Mouse (Mus musculus) kidney, adult 8-10 months (tissue): ENCODE measurements around the gene Axl.
"Not testable (repeated sequence)": the region's sequence is repeated elsewhere in the genome, so short reads cannot be mapped to it uniquely, and the experiment has no call there.

Experiments used
- DNase-seq, 2 experiments: peaks; one replicate each; pipeline ENCODE4 v3.0.0; 2022

The Axl gene

GRCm38 (mm10) chr7:25792966-25793365, 4.5 kb upstream of the Axl start:
- DNase-seq: not testable (repeated sequence)

GRCm38 (mm10) chr7:25790615-25791014, 2.1 kb upstream of the Axl start:
- DNase-seq: no peak

DNA sequence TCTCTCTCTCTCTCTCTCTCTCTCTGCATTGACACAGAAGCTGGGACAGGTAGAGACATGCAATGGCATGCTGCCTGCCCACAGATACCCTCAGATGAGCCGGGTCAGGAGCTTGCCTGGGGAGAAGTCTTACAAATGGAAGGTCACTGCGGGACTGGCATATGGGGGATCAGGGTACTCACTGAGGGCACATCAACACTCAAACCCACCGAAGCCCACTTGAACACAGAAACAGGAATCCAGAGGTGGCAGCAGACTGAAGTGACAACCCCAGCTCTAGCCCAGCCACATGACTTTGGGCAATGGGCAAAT, 580 bp upstream of the Axl start:
- no peak for DNase-seq

DNA sequence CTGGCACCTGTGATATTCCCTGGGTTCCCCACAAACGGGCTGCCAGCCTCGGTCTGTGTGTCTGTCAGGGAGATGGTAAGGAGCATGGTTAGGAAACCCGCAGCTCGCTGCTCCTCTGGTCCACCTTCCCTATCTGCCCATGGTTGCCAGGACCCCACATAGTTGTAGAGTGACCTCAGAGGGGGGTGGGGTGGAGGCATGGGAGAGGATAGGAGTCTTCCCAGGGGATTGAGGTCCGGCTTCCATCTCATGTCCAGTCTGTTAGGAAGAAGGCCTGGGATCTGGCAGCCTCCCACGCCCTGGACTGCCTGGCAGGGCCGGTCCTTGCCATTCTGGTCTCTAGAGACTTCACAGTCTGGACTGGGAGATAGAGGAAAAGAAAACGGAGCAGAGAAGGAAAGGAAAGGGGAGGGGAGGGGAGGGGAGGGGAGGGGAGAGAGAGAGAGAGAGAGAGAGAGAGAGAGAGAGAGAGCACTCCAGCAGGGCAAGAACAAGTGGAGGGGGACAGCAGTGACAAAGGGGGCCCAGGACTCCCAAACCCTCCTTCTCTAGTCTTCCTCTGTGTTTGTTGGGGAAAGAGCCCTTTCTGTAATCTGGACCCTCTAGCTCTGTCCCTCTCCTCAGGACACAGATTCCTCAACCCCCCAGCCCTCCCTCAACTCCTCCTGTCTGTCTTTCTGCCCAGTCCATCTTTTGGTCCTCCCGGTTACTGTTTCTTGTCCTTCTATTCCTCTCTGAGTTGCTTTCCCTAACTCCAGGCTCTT, 867 bp downstream of the Axl start:
- no peak for DNase-seq

GRCm38 (mm10) chr7:25786974-25787373, 1.5 kb downstream of the Axl start:
- DNase-seq: no peak

GRCm38 (mm10) chr7:25785752-25786151, 2.8 kb downstream of the Axl start:
- DNase-seq: no peak

DNA sequence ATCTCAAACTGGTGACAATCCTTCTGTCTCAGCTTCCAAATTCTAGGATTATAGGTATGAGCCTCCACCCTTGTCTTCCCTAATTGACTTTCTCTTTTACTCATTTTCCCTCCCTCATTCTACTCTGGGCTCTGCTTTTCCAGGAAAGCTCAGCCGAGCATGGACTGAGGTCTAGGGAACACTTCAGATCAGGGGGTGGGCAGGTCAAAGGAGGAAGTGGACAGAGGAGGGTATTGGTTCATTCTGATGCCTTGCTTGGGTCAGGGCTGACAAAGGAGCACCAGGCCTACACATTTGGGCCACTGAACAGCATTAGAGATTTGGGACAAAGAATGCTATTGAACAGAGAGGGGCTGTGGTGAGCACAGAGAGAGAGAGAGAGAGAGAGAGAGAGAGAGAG, 3.7 kb downstream of the Axl start:
- no peak for DNase-seq

- DNase-seq: no peak
Observed at GRCm38 (mm10) chr7:25783746-25784145, 4.8 kb downstream of the Axl start.

DNA sequence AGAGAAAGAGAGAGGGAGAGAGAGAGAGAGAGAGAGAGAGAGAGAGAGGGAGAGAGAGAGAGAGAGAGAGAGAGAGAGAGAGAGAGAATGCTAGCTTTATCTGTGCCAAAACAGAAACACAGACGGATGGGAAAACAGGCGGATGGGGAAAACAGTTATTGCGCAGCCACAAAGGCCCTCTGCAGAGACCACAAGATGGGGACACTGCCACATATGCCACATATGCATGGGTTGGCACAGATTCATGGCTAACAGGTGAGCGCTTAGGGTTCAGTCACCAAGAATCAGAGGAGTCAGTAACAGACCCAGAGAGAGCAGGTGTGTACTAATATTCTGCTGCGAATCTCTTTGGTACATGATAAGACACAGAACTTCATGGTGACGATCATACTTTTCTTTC, 5.8 kb downstream of the Axl start:
- no peak for DNase-seq

GRCm38 (mm10) chr7:25781937-25782610, 6.4 kb downstream of the Axl start:
- no peak for DNase-seq

DNA sequence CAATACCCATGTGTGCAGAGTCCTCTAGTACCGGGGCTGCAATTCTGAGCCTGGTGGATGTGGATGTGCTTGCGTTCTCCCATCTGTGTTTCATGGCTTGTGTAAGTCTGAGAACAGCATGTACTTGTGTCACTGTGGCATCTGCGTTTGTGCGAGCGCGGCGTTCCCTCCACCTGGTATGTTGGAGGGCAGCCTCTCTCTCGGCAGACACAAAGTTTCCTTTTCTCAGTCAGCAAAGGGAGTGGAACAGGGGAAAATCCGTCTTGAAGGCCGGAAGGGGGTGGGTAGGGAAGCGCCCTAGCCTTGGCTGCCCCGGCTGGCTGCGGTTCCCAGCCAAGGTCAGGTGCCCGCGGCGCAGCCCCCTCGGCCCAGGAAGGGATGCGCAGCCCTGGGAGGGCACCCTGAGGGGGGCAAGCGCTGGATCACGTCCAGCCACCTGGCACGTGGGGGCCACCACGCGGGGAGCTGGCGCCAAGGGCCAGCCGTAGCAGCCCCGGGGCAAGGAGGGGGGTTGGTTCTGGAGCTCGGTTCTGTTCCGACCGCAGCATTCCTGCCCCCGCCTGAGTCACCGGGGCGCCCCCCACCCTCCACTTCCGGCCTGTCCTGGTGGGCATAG, 7.1 kb downstream of the Axl start:
- DNase-seq: no peak

DNA sequence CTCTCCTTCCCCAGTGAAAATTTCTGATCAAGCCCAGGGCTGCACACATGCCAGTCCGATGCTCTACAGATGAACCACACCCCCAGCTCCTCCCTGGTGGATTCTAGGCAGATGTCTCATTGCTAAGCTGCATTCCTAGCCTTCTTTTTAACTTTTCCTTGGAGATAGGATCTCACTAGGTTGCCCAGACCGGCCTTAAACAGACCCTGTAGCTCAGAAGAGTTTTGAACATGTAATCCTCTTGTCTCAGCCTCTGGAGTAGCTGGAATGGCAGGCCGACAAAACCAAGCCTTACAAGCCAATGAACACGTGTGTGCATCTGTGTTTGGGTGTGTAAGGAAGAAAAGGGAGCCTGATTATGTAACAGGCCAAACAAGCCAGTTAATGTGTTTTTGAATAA, 7.8 kb downstream of the Axl start:
- no peak for DNase-seq

DNA sequence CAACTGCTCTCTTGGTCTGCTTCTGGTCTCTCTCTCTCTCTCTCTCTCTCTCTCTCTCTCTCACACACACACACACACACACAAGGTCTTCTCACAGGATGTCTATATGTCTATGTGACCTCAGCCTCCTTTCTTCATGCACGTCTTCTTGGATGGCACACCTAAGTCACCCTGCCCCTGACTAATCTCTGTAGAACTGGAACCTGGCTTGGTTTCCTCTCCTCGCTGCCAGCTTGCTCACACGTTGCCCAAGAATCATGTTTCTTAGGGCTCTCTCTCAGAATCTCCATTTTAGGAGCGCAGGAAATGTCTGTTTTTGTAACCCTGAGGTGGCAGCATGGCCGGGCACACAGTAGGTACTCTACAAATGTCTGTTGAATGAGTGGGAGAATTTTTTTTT, 8.5 kb downstream of the Axl start:
- DNase-seq: no peak

- no peak for DNase-seq
Observed at GRCm38 (mm10) chr7:25768229-25768628, 20.3 kb downstream of the Axl start.

DNA sequence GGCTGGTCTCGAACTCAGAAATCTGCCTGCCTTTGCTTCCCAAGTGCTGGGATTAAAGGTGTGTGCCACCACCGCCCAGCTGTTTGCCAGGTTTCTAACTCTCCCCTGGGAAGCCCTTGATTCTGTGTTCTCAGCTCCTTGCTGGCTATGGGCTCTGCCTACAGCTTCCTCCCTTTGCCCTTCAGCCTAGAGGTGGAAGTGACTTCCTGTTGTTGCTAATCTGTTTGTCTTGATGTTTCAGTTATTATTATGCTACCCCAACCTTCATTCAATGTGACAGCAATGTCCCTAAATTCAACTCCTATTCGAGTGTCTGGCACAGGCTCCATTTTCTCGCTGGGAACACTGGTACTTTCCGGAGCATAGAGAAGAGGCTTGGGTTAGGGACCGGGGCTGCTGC, 22.4 kb downstream of the Axl start:
- no peak for DNase-seq

DNA sequence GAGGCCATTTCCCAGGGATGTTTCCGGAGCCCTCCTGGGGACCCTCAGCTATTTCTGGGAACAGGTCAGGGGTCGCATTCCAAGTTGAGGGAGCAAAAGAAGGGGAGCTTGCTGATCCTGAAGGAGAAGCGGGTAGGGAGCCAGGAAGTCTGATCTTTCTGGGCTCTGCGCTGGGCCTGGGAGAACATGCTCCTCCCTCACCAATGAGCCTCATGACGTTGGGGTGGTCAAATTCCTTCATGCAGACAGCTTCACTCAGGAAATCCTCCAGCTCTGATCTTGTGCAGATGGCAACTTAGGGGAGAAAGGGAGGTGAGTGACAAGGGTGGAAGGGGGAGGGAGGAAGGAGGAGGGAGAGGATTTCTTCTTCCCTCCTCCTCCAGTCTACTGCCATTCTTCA, 24.3 kb downstream of the Axl start:
- peak in 1 of 2 experiments; percentile 26 for DNase-seq

DNA sequence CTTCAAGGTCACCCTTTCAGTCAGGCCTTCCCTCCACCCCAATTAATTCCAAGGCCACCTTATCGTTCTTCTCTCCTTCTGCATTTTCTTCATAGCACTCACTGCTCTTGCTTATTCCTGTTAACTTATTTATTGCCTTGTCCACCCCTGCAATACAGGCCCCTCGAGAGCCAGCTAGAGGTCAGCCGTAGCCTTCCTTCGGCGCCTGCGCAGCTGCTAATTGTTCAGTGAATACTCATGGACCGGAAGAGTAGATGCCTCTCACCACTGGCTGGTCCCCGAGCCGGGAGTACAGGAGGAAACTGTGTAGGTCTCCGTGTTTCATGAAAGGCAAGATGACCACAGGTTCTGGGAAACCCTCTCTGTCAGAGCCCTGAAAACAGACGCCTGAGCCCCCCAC, 24.8 kb downstream of the Axl start:
- DNase-seq: no peak

- DNase-seq: no peak
Observed at GRCm38 (mm10) chr7:25761354-25761753, 27.2 kb downstream of the Axl start.

DNA sequence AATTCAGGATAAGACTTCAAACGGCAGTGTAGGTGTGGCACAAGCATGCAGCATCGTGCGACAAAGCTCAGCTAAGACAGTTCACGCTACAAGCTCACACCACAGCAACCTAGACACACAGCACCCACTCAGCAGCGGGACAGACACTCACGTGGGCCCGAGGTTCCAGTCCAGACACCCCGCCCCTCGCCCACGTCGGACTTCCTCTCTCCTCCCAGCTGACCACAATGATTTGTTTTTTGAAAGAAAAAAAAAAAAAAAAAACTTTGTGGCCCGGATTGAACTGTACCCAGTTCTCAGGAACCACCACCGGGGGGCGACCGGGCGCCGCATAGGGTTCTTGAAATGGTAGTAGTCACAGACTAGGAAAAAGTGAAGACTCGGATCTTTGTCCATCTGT, 32.5 kb downstream of the Axl start:
- peak; percentile 92 to 93 for DNase-seq

DNA sequence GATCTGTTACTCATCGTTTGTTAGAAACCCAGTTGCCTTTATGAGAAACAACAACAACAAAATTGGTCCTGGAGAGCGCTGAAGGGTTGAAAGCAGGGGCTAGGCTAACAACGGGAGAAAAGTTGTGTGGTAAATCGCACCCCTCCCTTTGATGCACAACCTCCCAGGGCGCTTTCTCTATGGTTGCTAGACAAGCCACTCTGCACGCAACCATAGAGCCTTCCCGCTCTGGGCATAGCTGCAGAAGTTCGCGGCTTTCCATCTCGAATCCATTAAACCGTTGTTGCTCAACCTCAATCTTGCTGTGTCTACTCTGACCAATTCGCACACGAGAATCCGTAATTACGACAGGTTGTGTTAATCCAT, 33.1 kb downstream of the Axl start:
- DNase-seq: no peak

DNA sequence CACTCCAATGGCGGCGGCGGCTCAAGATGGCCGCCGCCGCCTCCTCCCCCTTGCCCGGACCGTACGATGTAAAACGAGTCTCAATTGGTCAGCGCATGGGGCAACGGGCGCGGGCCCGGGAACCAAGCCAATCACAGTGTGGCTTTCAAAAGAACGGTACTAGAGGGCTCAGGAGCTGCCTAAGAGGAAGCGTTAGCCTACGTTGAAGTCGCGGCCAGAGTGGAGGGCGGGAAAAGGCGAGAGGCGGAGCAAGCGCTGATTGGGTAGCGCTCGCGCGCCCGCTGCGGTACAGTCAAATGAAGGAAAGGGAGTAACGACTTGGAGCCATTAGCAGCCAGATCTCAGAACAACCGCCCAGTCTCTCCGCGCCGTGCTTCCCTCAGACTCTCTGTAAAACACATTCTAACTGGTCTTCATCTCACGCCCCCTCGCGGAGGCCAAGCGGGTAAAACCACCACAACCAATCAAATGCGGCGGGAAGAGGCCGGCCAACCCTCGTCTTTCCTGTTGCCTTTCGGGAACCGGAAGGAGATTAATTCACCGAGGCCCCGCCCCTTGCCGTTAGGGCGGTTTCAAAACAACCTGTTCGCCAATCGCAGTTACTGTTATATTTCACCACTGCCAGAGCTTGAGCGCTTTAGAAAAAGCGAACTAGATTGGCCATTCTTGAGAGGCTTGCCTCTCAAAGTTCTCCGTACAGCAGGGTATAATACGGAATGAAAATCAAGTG, 33.6 kb downstream of the Axl start, which contains the start of gene Hnrnpul1:
Gene Hnrnpul1, minus strand, starts transcription at position 20 of the 730 bp plus-strand sequence.
- peak; percentile 99 for DNase-seq

DNA sequence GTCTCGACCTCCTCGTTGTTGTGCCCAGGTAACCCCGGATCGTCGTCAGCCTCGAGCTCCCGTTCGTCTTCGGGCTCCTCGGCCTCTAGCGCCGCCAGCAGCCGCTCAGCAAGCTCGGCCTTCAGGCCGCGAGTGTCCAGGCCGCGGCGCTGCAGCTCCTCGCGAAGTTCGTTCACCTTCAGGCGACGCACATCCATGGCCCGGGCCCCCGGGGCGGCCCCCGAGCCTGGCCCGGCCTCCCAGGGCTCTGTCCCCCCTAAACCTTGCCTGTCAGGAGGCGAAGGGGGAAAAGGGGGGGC, 34.1 kb downstream of the Axl start:
- DNase-seq: no peak

DNA sequence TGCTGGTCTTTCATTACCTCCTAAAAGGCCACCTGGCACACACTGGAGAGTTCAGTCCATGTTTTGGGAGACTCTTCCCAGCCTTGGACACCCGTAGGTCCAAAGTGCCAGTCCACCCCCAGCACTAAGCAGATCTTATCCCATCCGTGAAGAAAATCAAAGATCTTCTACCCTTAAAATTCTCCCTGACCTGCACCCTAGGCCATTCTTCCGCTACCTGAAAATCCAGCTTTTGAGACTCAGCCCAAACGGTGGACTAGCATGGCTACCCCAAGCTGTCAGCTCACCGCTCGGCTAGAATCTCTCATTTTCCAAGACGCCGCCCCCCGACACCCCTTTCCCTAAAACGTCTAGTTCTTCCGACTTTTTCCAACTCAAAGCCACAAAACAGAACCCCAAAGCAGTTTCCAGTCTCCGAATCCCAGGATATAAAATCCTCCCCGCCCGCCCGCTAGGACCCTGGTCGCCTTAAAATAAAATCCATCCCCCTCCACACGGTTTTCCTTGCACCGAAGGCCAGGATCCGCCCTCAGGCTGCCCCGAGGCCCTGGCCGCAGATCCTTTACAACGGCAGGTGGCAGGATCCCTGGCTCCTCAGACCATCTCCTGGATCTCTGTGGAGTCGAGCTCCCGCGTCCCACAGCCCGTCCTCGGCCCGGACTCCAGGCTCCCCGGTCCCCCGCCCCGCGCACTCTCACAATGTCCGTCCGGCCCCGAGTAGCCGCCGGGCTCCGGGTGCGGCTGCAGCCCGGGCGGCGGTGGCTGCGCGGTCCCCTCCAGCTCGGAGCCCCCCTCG, 34.7 kb downstream of the Axl start:
- peak in 1 of 2 experiments; percentile 29 for DNase-seq
